Mouse (Mus musculus): ENCODE results near the gene Otos.

DNA sequence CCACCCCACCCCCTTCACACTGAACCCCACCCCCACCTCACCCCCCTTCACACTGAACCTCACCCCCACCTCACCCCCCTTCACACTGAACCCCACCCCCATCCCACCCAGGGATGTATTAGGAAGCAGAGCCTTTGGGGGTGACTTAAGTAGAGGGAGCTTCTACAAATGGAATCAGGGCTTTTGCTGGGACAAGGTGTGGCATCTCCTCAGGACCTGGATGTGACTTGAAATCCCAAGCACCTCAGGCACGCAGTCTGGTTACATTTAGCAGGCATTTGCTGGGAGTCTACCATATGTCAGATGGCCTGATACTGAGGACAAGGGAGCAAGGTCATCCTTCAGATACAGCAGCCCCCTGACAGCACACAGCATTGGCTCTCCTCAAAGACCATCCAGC lies 14.1 kb downstream of the Otos start:
- TF ChIP-seq CTCF (IDR thresholded peaks at IDR 0.05; ENCODE audit: control insufficient read depth, insufficient read depth, low read length) (no peak), POLR2A (IDR thresholded peaks at IDR 0.05; ENCODE audit: borderline replicate concordance, control insufficient read depth, low read depth, low read length) (no peak)
